Mouse (Mus musculus): Measurements from ENCODE around the gene Kcnk2. TPM values are rescaled to one million over a fixed set of nuclear protein-coding genes. Genes with fewer than 3 reads are reported as not detected.
A peak's percentile ranks its signal among the peaks of the same experiment; 100 is the strongest.

Kcnk2 gene
- polyA plus RNA-seq, 1 experiment from 2014 or later, result 26.0 TPM

- no peak overlapping the region for H3K4me3 ChIP-seq (replicated peaks; ENCODE audit: low read length)
- H3K27me3 ChIP-seq (replicated peaks; ENCODE audit: control insufficient read depth, insufficient read depth, low read length), result no peaks in the 10 kb centered on the region
- H3K4me2 ChIP-seq (ENCODE audit: low read length), result no peak overlapping the region
- H3K9ac ChIP-seq (replicated peaks; ENCODE audit: low read depth, low read length), result no peak overlapping the region
- ATAC-seq, result no peak
- 0 out of 2 replicates have a peak overlapping the region, but pooled peaks have one; percentile 8 for H3K27ac ChIP-seq (ENCODE audit: low read length)
- no peaks in the 10 kb centered on the region for H3K36me3 ChIP-seq (ENCODE audit: control insufficient read depth, insufficient read depth)
- 62% methylated on average over 3 of the region's 3 CpGs for WGBS
- peaks cover 28% of the 10 kb centered on the region for H3K4me1 ChIP-seq (replicated peaks; ENCODE audit: control insufficient read depth, insufficient read depth, low read length)
- no peaks in the 10 kb centered on the region; the same call in 1 of the 2 replicates for H3K9me3 ChIP-seq (ENCODE audit: control insufficient read depth, low read length)
These were observed 187.6 kb downstream of the Kcnk2 start for GRCm38 (mm10) chr1:189214477-189214876.

GRCm38 (mm10) chr1:189209715-189210108, 192.4 kb downstream of the Kcnk2 start:
- H3K9ac ChIP-seq (replicated peaks; ENCODE audit: low read depth, low read length), result no peak overlapping the region
- H3K27ac ChIP-seq (ENCODE audit: low read length), result no peak overlapping the region
- no peaks in the 10 kb centered on the region; the same call in 1 of the 2 replicates for H3K9me3 ChIP-seq (ENCODE audit: control insufficient read depth, low read length)
- peaks cover 6% of the 10 kb centered on the region; the same call in 1 of the 2 replicates for H3K4me1 ChIP-seq (replicated peaks; ENCODE audit: control insufficient read depth, insufficient read depth, low read length)
- no peak overlapping the region for H3K4me3 ChIP-seq (replicated peaks; ENCODE audit: low read length)
- no peak overlapping the region for H3K4me2 ChIP-seq (ENCODE audit: low read length)
- 92% methylated on average over 17 of the region's 17 CpGs for WGBS
- H3K36me3 ChIP-seq (ENCODE audit: control insufficient read depth, insufficient read depth), result 0 out of 2 replicates have a peak, but pooled peaks cover 4% of the 10 kb centered on the region
- no peak for ATAC-seq
- H3K27me3 ChIP-seq (replicated peaks; ENCODE audit: control insufficient read depth, insufficient read depth, low read length), result no peaks in the 10 kb centered on the region

- no peak overlapping the region for H3K4me3 ChIP-seq (replicated peaks; ENCODE audit: low read length)
- no peak overlapping the region for H3K4me2 ChIP-seq (ENCODE audit: low read length)
- H3K27ac ChIP-seq (ENCODE audit: low read length), result no peak overlapping the region
- H3K9ac ChIP-seq (replicated peaks; ENCODE audit: low read depth, low read length), result no peak overlapping the region
- H3K9me3 ChIP-seq (ENCODE audit: control insufficient read depth, low read length), result no peaks in the 10 kb centered on the region; the same call in 1 of the 2 replicates
- ATAC-seq, result no peak
- H3K27me3 ChIP-seq (replicated peaks; ENCODE audit: control insufficient read depth, insufficient read depth, low read length), result no peaks in the 10 kb centered on the region
- peaks cover 4% of the 10 kb centered on the region; the same call in 1 of the 2 replicates for H3K4me1 ChIP-seq (replicated peaks; ENCODE audit: control insufficient read depth, insufficient read depth, low read length)
- 69% methylated on average over 12 of the region's 12 CpGs for WGBS
- H3K36me3 ChIP-seq (ENCODE audit: control insufficient read depth, insufficient read depth), result 0 out of 2 replicates have a peak, but pooled peaks cover 4% of the 10 kb centered on the region
These were observed 192.9 kb downstream of the Kcnk2 start for GRCm38 (mm10) chr1:189209029-189209714.

GRCm38 (mm10) chr1:189208605-189209004, 193.5 kb downstream of the Kcnk2 start:
- H3K9me3 ChIP-seq (ENCODE audit: control insufficient read depth, low read length), result no peaks in the 10 kb centered on the region; the same call in 1 of the 2 replicates
- ATAC-seq, result no peak
- 90% methylated on average over 9 of the region's 9 CpGs for WGBS

GRCm38 (mm10) chr1:189195758-189196157, 206.3 kb downstream of the Kcnk2 start:
- H3K9ac ChIP-seq (replicated peaks; ENCODE audit: low read depth, low read length), result no peak overlapping the region
- H3K4me2 ChIP-seq (ENCODE audit: low read length), result no peak overlapping the region
- no peaks in the 10 kb centered on the region for H3K27me3 ChIP-seq (replicated peaks; ENCODE audit: control insufficient read depth, insufficient read depth, low read length)
- no peak overlapping the region for H3K4me3 ChIP-seq (replicated peaks; ENCODE audit: low read length)
- H3K27ac ChIP-seq (ENCODE audit: low read length), result no peak overlapping the region
- no peaks in the 10 kb centered on the region for H3K36me3 ChIP-seq (ENCODE audit: control insufficient read depth, insufficient read depth)
- 18% methylated on average over 4 of the region's 4 CpGs for WGBS
- ATAC-seq, result peak; percentile 54; the same call in 1 of the 2 replicates
- no peaks in the 10 kb centered on the region for H3K9me3 ChIP-seq (ENCODE audit: control insufficient read depth, low read length)
- H3K4me1 ChIP-seq (replicated peaks; ENCODE audit: control insufficient read depth, insufficient read depth, low read length), result no peaks in the 10 kb centered on the region

More at GRCm38 (mm10) chr1:189208605-189209004, 193.5 kb downstream of the Kcnk2 start:
- no peaks in the 10 kb centered on the region; the same call in 1 of the 2 replicates for H3K4me1 ChIP-seq (replicated peaks; ENCODE audit: control insufficient read depth, insufficient read depth, low read length)
- no peak overlapping the region for H3K9ac ChIP-seq (replicated peaks; ENCODE audit: low read depth, low read length)
- no peak overlapping the region for H3K4me3 ChIP-seq (replicated peaks; ENCODE audit: low read length)
- H3K27ac ChIP-seq (ENCODE audit: low read length), result no peak overlapping the region
- H3K4me2 ChIP-seq (ENCODE audit: low read length), result no peak overlapping the region
- no peaks in the 10 kb centered on the region for H3K27me3 ChIP-seq (replicated peaks; ENCODE audit: control insufficient read depth, insufficient read depth, low read length)
- 0 out of 2 replicates have a peak, but pooled peaks cover 4% of the 10 kb centered on the region for H3K36me3 ChIP-seq (ENCODE audit: control insufficient read depth, insufficient read depth)

- Histone ChIP-seq H3K9ac (replicated peaks; ENCODE audit: low read depth, low read length) (no peak overlapping the region), H3K4me2 (ENCODE audit: low read length) (no peak overlapping the region), H3K4me3 (replicated peaks; ENCODE audit: low read length) (no peak overlapping the region), H3K27ac (ENCODE audit: low read length) (0 out of 2 replicates have a peak overlapping the region, but pooled peaks have one; percentile 16), H3K36me3 (ENCODE audit: control insufficient read depth, insufficient read depth) (no peaks in the 10 kb centered on the region), H3K4me1 (replicated peaks; ENCODE audit: control insufficient read depth, insufficient read depth, low read length) (peaks cover 13% of the 10 kb centered on the region), H3K9me3 (ENCODE audit: control insufficient read depth, low read length) (no peaks in the 10 kb centered on the region), H3K27me3 (replicated peaks; ENCODE audit: control insufficient read depth, insufficient read depth, low read length) (no peaks in the 10 kb centered on the region)
- 12% methylated on average over 12 of the region's 12 CpGs for WGBS
- ATAC-seq, result peak; percentile 86
These were observed 214.2 kb downstream of the Kcnk2 start for GRCm38 (mm10) chr1:189187737-189188390.

- no peak overlapping the region for H3K9ac ChIP-seq (replicated peaks; ENCODE audit: low read depth, low read length)
- no peaks in the 10 kb centered on the region for H3K9me3 ChIP-seq (ENCODE audit: control insufficient read depth, low read length)
- 9% methylated on average over 7 of the region's 7 CpGs for WGBS
- ATAC-seq, result peak; percentile 64
- H3K4me3 ChIP-seq (replicated peaks; ENCODE audit: low read length), result no peak overlapping the region
- H3K4me1 ChIP-seq (replicated peaks; ENCODE audit: control insufficient read depth, insufficient read depth, low read length), result peaks cover 13% of the 10 kb centered on the region
- peak overlapping the region; percentile 41 for H3K27ac ChIP-seq (ENCODE audit: low read length)
- H3K4me2 ChIP-seq (ENCODE audit: low read length), result no peak overlapping the region
- H3K27me3 ChIP-seq (replicated peaks; ENCODE audit: control insufficient read depth, insufficient read depth, low read length), result no peaks in the 10 kb centered on the region
- no peaks in the 10 kb centered on the region for H3K36me3 ChIP-seq (ENCODE audit: control insufficient read depth, insufficient read depth)
These were observed 216.8 kb downstream of the Kcnk2 start for GRCm38 (mm10) chr1:189185206-189185750.

- Histone ChIP-seq H3K9me3 (ENCODE audit: control insufficient read depth, low read length) (no peaks in the 10 kb centered on the region), H3K4me3 (replicated peaks; ENCODE audit: low read length) (no peak overlapping the region), H3K4me1 (replicated peaks; ENCODE audit: control insufficient read depth, insufficient read depth, low read length) (no peaks in the 10 kb centered on the region), H3K27ac (ENCODE audit: low read length) (no peak overlapping the region), H3K36me3 (ENCODE audit: control insufficient read depth, insufficient read depth) (no peaks in the 10 kb centered on the region), H3K4me2 (ENCODE audit: low read length) (no peak overlapping the region), H3K27me3 (replicated peaks; ENCODE audit: control insufficient read depth, insufficient read depth, low read length) (no peaks in the 10 kb centered on the region), H3K9ac (replicated peaks; ENCODE audit: low read depth, low read length) (no peak overlapping the region)
- 89% methylated on average over 1 of the region's 1 CpGs for WGBS
- ATAC-seq, result no peak
These were observed 224.3 kb downstream of the Kcnk2 start for GRCm38 (mm10) chr1:189177746-189178145.

- Histone ChIP-seq H3K9ac (replicated peaks; ENCODE audit: low read depth, low read length) (no peak overlapping the region), H3K27ac (ENCODE audit: low read length) (no peak overlapping the region), H3K4me2 (ENCODE audit: low read length) (no peak overlapping the region), H3K9me3 (ENCODE audit: control insufficient read depth, low read length) (no peaks in the 10 kb centered on the region), H3K4me1 (replicated peaks; ENCODE audit: control insufficient read depth, insufficient read depth, low read length) (no peaks in the 10 kb centered on the region), H3K4me3 (replicated peaks; ENCODE audit: low read length) (no peak overlapping the region), H3K27me3 (replicated peaks; ENCODE audit: control insufficient read depth, insufficient read depth, low read length) (no peaks in the 10 kb centered on the region), H3K36me3 (ENCODE audit: control insufficient read depth, insufficient read depth) (no peaks in the 10 kb centered on the region)
- no peak; the same call in 1 of the 2 replicates for ATAC-seq
- WGBS, result 80% methylated on average over 8 of the region's 8 CpGs
These were observed 228.6 kb downstream of the Kcnk2 start for GRCm38 (mm10) chr1:189173479-189173878.
